ENCODE assay signal across 9 mouse cellular contexts in the genomic region with DNA sequence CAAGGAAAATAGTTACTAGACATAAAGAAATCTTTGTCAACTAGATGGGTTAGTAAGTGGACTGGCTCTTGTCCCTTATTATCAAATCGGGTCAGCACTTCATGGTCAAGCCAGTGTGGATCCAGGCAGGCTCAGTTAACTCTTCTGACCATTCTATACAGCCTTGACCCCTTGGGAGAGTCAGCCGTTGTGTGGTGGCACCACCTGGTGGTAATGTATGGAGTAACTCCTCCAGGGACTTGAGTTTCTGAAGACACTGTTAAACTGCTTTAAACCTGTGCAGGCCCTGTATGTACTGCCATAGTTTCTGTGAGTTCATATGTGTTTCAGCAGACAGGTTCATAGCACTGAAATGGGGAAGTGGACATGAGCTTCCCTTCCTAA. TPM values are rescaled to one million over a fixed set of nuclear protein-coding genes. Genes with fewer than 3 reads are reported as not detected.
A peak's percentile ranks its signal among the peaks of the same experiment; 100 is the strongest.
DNase-seq lines count a peak whose midpoint lies in the region; ATAC-seq and TF ChIP-seq lines count a peak whose summit lies in the region.
"Had no signal": no experiment of that assay in that cellular context is flagged by ENCODE, and none has a peak within 500 bp of the region (broad histone marks: within the 10 kb centered on the region; RNA-seq: fewer than 3 reads in every experiment).

No protein-coding gene starts in this region.

- H3K4me3 ChIP-seq in hindbrain, postnatal 0 days (ENCODE audit: low read length) = no peak overlapping the region
- no peak overlapping the region for H3K4me3 ChIP-seq in midbrain, embryonic 13.5 days (replicated peaks)

- TF ChIP-seq CTCF in hindbrain, postnatal 0 days (IDR thresholded peaks at IDR 0.05; ENCODE audit: low read depth) = peak; percentile 95

- peak; percentile 71 for ATAC-seq in hindbrain, postnatal 0 days
- peak; percentile 76 for ATAC-seq in midbrain, embryonic 13.5 days
- ATAC-seq in activated CD4-positive, CD25-positive, alpha-beta regulatory T cell, adult 4 months = no peak

- no peak overlapping the region for H3K4me2 ChIP-seq in hindbrain, postnatal 0 days (ENCODE audit: low read depth, low read length)
- H3K4me2 ChIP-seq in midbrain, embryonic 13.5 days (replicated peaks) = no peak overlapping the region

- peak; percentile 76 for DNase-seq in R1 (ENCODE audit: low read depth, low spot score)
- peak; percentile 91 for DNase-seq in cerebellum, adult 9-10 months
- peak; percentile 67 to 80 for DNase-seq in frontal cortex, postnatal 36 days (ENCODE audit: low spot score in 2 of 2)
- peak; percentile 84 for DNase-seq in hindbrain, postnatal 0 days (ENCODE audit: low spot score)
- DNase-seq in left cerebral cortex, postnatal 14 days (ENCODE audit: low spot score in 2 of 2) = peak; percentile 60 to 82
- DNase-seq in spleen, postnatal 10 days (ENCODE audit: low spot score in 2 of 2) = peak; percentile 41 to 77

- H3K9ac ChIP-seq in hindbrain, postnatal 0 days (replicated peaks; ENCODE audit: low read length) = no peak overlapping the region
- H3K9ac ChIP-seq in midbrain, embryonic 13.5 days (replicated peaks) = no peak overlapping the region

- 3% methylated on average over 2 of the region's 2 CpGs for WGBS in hindbrain, postnatal 0 days
- 5% methylated on average over 2 of the region's 2 CpGs for WGBS in midbrain, embryonic 13.5 days

- no peaks in the 10 kb centered on the region for H3K27me3 ChIP-seq in hindbrain, postnatal 0 days (ENCODE audit: insufficient read depth, low read length)
- no peaks in the 10 kb centered on the region for H3K27me3 ChIP-seq in midbrain, embryonic 13.5 days

- H3K4me1 ChIP-seq in hindbrain, postnatal 0 days (ENCODE audit: insufficient read depth, low read length) = no peaks in the 10 kb centered on the region
- H3K4me1 ChIP-seq in midbrain, embryonic 13.5 days (replicated peaks) = no peaks in the 10 kb centered on the region; the same call in 1 of the 2 replicates

- H3K36me3 ChIP-seq in hindbrain, postnatal 0 days (ENCODE audit: insufficient read depth, low read length) = no peaks in the 10 kb centered on the region
- H3K36me3 ChIP-seq in midbrain, embryonic 13.5 days = no peaks in the 10 kb centered on the region

- no peak overlapping the region for H3K27ac ChIP-seq in hindbrain, postnatal 0 days
- no peak overlapping the region for H3K27ac ChIP-seq in midbrain, embryonic 13.5 days
- H3K27ac ChIP-seq: macrophage had no signal

- H3K9me3 ChIP-seq in hindbrain, postnatal 0 days (ENCODE audit: low read length) = no peaks in the 10 kb centered on the region
- H3K9me3 ChIP-seq in midbrain, embryonic 13.5 days = no peaks in the 10 kb centered on the region

- intact Hi-C loops in left cerebral cortex, postnatal 14 days (cut with DNase I) = loop anchor here (1.0 kb wide), 1 partner anchor 160 kb away; no protein-coding TSS in a partner anchor

RNA-seq across cellular contexts. Expression of a gene that starts 35.0 kb away (rescaled TPM):
- 7.6 and 9.8 TPM in 2 replicates for total RNA-seq in hindbrain, postnatal 0 days (2014; rRNA removed)
- 7.2 and 7.6 TPM in 2 replicates for polyA plus RNA-seq in hindbrain, postnatal 0 days (2015; fragmentation: Nextera tagmentation; extraction: Ambion mirVana)
- total RNA-seq in left cerebral cortex, postnatal 14 days (2021) = 10 to 100 TPM; 12.1 to 12.8 TPM
- polyA plus RNA-seq in midbrain, embryonic 13.5 days (2015; fragmentation: Nextera tagmentation; extraction: Ambion mirVana) = 4.6 and 4.8 TPM in 2 replicates
- polyA plus RNA-seq in activated CD4-positive, CD25-positive, alpha-beta regulatory T cell, adult 4 months (2017; shearing (Covaris generic)) = not detected
